Mouse (Mus musculus) skeletal muscle tissue, adult 2 months (tissue): ENCODE data around the gene Kcnip1.

Experiments used
- DNase-seq: peaks from one replicate; pipeline ENCODE4 v3.0.0-alpha.2; 2012; ENCODE audit warnings: low read depth, low spot score

The Kcnip1 gene

DNA sequence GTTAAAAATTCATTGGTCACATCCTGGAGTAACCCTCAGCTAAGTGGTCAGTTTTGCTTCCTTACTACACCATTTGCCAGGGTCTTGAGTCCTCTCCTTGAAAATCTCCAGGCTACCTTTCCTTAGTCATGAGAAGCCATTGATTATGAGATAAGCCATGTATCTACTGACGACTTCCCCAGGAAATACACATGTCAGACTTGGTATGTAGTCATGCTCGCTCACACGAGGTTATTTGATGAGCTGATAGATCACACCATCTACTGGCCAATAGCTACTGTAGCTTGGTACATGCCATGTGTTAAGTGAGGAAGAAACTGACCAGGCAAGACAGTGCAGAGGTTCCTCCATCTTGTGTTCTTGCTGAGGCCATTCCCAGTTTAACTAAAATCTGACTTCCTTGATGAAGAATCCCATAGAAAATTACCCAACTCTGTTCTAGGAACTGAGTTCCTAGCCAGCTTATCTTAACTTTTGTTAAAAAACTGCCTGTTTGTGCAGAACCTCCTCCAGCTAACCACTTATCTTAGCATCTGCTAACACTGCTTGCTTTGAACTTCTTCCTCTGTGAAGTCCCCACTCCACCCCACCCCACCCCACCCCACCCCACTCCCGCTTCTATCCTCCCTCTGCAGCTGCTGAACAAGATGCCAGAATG is 53.4 kb downstream of the Kcnip1 start:
- DNase-seq, result no peak

DNA sequence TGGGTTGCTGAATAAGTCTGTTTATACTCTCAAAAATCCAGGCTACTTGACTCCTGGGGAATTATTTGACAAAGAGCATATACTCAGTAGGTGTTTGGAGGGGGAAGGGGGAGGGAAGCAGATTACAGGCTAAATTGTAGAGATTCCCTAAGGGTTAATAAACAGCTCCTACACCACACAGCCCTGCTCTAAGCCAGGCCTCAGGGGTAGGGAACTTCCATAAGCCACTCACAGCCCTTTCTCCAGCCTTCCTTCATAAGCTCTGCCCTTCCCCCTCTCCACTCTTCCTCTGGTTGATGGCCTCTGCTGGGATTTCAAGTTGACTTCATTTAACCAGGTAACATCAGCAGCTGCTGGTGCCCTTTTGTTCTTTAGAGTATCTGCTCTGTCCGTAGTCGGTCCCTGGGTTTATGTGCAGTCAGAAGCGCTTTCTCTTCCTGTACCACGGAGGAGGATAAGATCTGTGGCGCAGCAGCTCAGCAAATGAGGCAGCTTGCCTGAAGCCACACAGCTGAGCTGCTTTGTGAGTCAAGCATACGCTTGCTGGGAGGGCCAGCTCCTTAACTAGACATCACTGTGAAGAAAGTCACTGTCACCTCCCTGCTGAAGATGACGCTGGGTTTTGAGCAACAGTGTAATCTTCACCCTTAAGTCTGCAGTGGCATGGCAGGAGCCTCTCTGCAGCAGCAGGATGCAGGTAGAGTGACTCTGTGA is 54.2 kb downstream of the Kcnip1 start:
- DNase-seq, result no peak

DNA sequence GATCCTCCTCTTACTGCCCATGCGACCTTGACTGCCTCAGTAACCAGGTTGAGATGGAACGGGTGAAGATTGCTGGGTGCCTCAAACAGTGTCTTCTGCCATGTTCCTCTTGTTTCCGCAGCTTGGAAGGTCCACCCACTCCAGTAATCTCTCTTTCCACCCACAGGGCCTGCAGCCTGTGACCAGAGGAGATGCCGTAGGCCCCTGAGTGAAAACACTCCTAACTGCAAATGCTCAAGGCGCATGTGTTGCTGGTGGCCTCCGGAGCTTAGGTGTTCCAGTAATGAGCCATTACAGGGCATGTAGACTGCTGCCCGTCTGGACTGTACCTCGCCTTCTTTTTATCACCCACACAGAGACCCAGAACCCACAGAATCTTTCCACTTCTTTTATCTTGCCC is 55.3 kb downstream of the Kcnip1 start:
- no peak for DNase-seq

DNA sequence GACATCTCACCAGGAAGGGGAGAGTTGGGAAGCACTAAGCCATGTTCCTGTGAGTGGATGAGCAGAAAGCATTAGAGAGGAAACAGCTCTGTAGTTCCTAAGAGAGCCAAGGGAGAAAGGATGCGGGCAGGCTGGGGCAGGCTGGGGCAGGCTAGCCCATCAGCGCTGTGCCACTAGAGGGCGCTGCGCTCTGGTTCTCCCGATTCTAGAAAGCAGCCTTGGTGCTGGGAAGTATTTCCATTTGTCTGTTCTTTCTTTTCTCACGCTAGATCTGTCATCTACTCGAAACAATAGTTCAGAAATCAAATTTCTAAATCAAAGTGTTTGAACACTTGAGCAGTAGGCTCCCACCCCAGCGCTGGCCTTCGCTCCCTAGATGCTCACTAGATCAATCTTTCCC is 58.7 kb downstream of the Kcnip1 start:
- DNase-seq, result no peak

DNA sequence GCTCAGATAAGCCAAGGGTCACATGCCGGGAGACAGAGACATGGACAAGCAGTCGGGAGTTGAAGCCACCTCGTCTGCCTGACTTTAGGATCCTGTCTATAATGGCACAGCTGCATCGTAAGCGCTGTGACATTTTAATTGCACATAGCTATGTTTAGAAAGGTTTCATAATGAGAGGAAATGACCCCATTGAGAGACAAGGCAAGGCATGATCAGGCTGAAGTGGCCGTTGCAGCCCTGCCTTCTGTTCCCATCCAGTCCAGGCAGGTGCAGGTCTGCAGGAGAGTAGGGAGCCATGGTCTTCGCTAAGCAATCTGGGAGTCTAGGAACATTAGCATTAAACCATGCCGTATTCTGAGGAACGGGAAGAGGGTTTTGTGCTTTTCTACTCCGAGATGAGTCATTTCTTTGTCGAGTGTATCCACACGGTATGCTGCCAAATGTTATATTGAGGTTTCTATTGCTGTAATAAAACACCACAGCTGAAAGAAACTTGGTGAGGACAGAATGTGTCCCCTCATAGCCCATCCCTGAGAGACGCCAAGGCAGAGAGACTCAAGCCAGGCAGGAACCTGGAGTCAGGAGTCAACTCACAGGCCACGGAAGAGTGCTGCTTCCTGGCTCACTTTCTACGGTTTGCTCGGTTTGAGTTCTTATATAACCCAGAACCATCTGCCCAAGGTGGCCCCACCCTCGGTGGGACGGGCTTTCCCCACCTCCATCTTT is 60.4 kb downstream of the Kcnip1 start:
- DNase-seq, result no peak

DNA sequence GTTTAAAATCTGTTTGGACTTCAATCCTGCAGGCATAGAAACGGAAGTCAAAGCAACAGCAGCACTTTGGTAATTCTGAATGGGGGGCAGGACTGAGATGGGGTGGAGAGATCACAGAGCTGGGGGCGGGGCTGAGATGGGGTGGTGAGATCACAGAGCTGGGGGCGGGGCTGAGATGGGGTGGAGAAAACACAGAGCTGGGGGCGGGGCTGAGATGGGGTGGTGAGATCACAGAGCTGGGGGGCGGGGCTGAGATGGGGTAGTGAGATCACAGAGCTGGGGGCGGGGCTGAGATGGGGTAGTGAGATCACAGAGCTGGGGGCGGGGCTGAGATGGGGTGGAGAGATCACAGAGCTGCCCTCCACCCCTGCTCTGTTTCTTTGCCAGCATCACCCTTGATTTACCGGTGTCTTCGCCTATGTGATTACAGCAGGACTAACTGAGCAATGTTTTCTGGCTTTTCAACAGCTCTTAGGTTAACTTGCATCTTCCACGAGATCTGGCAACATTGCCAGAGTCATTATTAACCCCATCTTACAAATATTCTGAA is 61.0 kb downstream of the Kcnip1 start:
- peak; percentile 32 for DNase-seq

DNA sequence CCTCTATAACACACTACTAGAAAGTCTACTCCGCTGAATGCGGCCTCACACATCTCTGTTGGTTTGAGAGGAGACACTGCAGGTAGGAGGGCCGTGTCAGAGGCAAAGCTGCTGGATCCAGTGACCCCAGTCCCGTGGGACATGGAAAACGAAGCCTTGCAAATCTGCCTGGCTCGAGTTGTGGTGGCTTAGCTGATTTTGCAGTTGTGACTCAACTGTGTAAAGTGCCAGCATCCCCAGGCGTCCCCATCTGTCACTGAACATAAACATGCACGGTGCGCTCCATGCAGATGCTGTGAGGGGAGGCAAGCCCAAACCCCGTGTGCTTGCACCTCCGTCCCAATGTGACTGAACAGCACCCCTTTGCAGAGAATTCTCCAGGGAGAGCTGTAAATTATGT is 63.5 kb downstream of the Kcnip1 start:
- no peak for DNase-seq

DNA sequence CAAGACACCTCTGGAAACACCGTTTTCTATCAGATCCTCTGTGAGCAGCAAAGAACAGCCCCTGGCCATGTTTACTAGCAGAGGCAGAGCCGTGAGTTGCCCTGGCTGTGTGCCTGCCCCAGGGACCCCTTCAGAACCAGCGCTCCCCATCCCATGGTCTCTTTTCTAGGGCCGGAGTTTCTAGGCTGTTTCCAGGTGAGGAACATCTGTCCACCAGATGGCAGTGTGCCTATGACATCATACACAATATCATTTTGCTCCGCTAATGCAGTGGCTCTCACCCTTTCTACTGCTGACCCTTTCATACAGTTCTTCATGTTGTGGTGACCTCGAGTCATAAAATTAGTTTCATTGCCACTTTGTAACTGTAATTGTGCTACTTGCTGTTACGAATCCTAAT is 64.3 kb downstream of the Kcnip1 start:
- DNase-seq, result no peak

DNA sequence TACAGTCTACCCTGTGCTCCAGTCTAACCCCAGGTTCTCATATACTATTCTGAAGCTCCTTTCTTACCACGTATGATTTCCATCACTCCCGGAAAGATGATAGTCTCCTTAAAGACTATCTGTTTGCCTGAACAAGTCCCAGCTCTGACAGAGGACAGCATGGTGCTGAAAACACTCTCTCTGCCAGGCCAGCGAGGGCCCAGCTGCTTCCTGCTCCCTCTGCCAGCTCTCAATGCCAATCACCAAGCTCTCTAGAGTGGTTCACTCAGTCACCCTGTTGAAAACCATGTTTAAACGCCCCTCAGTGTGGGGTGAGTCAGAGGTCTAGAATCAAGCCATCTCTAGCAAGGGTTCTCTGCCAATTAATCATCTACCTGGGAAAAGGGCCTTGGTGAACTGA is 65.1 kb downstream of the Kcnip1 start:
- no peak for DNase-seq

DNA sequence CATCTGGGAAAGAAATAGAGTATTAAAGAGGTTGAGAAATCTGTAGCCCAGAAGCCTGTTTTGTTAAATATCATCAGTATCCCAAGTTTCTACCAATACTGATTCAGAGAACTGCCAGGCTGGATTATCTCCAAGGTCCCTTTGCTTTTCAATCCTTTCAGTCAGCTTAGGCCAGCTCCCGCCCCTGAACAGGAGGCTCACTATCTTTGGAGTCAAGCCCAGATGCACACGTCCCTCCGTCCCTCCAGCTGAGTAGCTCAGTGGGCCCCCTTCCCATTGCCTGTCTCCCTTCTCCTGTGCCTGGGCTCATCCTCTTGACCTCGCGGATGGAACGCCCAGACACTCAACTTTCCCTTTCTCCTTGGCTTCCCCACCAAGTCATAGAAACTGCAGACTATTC is 65.6 kb downstream of the Kcnip1 start:
- no peak for DNase-seq

DNA sequence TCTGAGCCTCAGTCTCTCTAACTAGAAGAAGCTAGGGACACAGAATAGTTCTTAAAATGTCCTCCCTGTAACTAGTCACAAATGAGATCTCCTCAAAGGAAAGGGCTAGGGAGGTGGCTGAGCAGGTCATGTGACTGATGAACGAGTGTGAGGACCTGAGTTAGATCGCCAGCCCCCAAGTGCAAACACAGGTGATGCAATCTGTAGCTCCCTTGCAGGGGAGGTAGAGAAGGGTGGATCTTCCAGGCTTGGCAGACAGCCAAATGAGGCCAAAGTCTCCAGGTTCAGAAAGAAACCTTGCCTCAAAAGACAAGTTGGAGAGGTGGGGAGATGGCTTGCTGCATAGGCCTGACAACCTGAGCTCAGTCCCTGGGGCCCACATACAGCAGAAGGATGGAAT is 66.4 kb downstream of the Kcnip1 start:
- DNase-seq, result no peak

DNA sequence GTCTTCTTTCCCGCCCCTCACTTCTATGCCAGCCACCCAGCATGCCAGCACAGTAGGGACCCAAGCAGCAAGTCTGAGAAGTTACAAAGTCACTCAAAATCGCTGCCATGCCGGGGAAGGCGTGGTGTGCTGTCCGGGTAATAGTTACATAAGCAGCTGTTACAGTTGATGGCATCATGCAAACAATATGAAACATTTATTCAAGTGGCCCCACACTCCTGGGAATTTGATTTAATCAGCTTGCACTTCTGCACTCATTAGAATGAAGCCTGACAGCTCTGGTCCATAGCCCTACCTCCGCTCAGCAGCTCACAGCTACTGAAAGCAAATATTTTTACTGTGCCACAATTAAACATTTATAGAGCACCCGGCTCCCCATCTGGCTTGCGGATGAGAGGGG is 67.2 kb downstream of the Kcnip1 start:
- DNase-seq, result no peak

DNA sequence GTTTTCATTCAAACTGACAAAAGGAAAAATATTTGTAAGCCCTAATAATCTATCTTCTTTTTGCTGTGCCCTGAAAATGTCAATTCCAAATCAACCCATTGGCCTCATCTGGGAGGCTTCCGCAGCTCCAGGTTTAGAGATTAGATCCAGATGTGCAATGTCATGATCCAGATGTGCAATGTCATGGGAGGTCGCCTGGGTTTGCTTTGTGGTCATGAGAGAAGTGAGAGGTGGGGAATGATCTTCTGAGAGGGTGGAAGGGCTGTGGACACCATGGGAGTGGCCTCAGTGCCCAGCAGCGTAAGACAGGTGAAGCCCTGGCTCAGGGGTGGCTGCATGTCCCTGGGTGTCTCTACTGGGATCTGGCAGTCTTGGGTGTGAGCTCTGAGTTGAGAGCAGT is 69.9 kb downstream of the Kcnip1 start:
- no peak for DNase-seq

DNA sequence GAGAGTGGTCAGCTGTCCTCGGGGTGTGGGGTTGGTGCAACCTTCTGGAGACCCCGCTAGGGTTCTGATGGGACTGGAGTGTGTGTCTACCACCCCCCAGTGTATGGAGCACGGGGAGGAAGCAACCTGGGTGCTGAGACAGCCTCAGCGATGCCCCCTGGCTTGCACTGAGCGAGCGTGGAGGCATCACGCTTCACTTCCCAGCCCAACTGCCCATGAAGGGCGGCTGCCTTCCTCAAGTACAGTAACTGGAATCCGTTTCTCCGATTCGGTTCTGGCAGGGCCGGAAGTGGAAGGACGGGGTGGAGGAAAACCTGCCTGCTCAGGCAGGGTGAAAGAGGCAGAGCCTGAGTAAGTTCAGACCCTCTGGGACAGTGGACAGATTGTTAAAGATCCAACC is 71.5 kb downstream of the Kcnip1 start:
- DNase-seq, result no peak

DNA sequence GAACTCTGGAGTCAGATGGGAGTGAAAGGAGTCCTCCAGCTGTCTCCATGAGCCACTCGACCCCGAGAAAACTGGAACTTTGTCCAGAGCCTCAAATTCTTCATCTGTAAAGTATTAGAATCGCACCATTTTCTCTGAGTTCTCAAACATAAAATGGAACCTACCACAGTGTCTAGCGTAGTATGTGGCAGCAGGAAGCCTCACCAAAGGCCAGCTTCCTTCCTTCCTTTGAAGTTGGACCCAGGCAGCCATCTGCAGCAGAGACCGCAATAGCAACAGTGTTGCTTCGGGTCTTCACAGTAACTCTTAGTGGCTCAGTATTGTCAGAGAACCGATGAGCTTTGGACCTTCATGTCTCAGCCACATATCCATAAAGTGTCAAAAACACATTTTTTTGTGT is 73.1 kb downstream of the Kcnip1 start:
- DNase-seq, result no peak

DNA sequence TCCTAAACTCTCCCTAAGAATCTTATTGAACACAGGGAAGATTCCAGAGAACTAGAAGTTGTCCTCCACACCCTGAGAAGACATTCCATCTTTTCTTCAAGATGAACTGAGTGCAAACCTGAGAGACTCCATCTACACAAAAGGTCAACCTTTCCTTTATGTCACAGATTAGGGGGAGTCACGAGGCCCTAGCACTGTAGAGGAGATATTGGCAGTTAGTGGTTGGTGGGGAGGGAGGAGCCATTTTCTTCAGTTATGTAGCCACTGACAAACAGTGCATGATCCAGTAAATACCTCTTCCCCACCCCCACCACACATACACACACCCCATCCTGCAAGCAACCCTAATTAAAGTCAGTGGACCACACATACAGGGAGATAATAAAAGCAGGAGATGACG is 74.5 kb downstream of the Kcnip1 start:
- no peak for DNase-seq

DNA sequence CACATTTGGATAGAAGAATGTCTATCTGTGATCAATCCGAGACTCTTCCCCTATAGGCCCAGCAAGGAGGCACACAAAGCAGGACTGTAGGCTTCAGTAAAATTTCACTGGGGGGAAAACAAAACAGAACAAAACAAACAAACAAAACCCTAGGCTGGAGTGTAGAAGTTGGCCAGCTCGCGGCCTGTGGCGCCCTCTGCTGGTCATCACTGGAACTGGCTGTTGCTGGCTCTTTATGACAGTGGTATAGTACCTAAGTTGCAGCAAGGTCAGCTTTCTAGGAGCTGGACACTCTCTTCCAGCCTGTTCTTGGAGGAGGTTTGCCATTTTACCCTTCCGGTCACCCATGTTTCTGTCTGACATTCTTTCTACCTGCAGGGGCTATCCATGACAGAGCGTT is 75.4 kb downstream of the Kcnip1 start:
- no peak for DNase-seq

DNA sequence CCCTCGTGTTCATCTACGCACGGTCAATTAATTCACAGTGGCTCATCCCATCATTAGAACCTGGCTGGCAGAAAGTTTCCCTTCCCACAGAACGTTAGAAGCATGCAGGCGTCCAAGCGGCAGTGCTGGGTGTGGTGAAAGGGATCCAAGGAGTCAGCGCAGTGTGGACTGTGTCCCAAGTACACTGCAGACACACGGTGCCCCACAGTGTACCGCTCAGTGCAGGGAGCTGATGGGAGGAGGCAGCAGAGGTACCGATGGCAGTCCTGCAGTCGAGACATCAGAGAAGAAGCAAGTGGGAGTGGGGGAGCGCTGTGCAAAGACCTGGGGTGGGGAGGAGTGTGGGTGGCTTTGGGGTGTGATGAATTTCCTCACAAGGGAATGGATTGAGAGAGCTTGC is 78.7 kb downstream of the Kcnip1 start:
- DNase-seq, result no peak

DNA sequence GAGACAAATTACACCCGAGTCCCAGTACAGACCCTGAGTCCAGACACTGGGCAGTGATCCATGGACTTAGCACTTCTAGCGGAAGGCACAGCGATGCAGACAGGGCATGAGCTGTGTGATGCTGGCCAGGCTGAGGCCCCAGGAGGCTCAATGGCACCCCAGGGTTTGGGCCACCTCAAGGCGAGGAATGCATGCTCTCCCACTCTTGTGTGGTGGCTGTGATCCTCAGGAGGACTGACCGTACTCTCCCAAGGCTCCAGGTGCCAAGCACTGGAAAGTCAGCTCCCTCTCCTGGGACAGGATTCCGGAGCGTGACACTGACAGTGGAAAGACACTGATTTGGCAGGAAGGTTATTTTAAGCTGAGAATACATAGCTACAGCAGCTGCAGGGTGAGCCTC is 79.9 kb downstream of the Kcnip1 start:
- DNase-seq, result no peak

DNA sequence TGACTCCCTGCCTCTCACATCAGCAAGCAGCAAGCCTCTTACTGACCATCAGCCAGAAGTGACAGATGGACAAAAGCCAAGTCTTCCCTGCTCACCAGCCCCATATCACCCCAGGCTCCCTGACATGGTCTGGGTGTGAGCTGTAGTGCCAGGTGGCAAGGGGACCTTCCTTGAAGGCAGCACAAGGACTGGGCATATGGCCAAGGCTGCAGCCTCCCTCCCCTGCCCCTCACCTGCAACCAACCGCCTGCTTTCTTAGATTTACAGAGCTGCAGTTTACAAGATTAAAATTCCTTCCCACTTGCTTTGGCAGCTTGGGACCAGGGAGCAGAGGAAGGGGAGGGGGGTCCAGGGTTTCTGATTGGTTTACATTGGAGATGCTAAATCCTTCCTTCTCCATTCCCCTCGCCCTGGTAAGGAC is 80.8 kb downstream of the Kcnip1 start:
- DNase-seq, result no peak

DNA sequence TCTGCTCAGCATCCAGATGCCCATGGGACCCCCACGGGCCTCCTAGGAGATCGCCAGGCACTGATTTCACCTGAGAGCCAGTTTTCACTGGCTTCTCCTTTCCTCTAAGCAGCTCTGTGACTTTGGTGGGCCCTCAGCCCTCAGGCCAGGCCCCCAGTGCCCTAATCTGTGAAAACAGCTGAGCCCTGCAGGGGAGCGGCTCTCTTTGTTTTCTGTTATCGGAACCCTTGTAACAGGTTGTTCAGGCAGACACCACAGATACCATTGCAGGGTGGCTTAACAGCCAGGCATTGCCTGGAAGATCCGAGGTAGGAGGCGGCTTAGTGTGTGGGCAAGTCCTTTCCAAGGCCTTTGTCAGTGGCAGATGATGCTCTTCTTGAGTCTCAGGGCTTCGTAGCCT is 82.0 kb downstream of the Kcnip1 start:
- DNase-seq, result no peak

DNA sequence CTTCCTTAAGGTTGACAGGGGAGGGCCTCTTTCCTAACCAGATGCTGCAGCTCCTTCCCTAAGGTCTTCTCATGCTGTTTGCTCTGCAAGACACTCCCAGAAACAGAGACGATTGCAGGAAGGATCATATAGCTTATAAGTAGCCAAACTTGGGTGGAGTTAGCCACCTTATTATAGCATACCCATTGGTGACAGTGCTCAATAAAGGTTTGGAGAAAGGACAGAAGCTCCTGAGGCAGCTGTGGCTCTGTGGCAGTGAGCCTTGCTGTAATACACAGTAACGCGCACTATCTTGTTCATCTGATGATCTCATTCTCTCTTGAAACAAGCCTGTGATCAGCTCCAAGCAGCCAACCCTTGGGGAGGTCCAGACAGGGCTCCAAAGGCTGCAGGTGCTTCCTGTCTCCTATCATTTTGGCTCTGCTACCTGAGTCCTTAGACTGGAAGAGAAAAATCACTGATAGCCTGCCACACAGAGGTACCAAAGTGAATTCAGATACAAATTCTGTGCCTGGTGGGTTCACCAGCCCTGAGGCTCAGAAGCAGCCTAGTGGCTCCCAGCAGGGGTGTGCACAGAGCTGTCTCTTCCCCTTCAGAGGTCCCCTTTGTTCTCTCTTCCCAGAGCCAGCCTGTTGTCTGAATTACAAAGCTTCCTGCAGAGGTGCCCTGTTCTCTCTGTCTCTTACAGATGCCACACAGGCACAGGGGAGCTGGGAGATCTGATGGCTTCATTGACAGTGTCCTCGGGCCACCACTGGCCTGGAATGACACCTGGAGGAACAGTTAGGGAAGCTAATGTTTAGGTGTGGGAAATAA is 84.4 kb downstream of the Kcnip1 start:
- no peak for DNase-seq
